Mouse (Mus musculus) ES-Bruce4 (cell line): Measurements from ENCODE around the gene Ccdc127.

ENCODE experiments used
- CTCF ChIP-seq: IDR thresholded peaks from one replicate; pipeline ENCODE4 v1.8.1; 2011; ENCODE audit warnings: low read depth, low read length
- EP300 ChIP-seq: IDR thresholded peaks from 2 replicates; pipeline ENCODE4 v1.6.1; 2011; ENCODE audit warnings: low read depth, low read length; ENCODE audit not compliant: insufficient read depth
- POLR2A ChIP-seq: IDR thresholded peaks from one replicate; pipeline ENCODE4 v1.8.1; 2011; ENCODE audit warnings: low read length; ENCODE audit not compliant: insufficient read depth

GRCm38 (mm10) chr13:74381533-74382276 is 31.6 kb downstream of the Ccdc127 start:
- no peak for TF ChIP-seq CTCF
- TF ChIP-seq POLR2A, result no peak
- no peak for TF ChIP-seq EP300
